Mouse (Mus musculus) hindbrain, postnatal 0 days (tissue): ENCODE data around the gene Hdac4. TPM values are rescaled to one million over a fixed set of nuclear protein-coding genes. Genes with fewer than 3 reads are reported as not detected.

Experiments used
- ATAC-seq: fragments of 200-750 bp; cut with Nextera tagmentation; 2 replicates; pipeline ENCODE4 v1.8.0; 2017; ENCODE audit warnings: mild to moderate bottlenecking, moderate TSS enrichment, moderate library complexity
- DNase-seq: peaks from one replicate; pipeline ENCODE4 v3.0.0-alpha.2; 2015; ENCODE audit warnings: low spot score
- H3K27ac ChIP-seq: fragments of 300-500 bp; sonication (generic); 2 replicates; pipeline ENCODE4 v1.5.1; 2014; ENCODE audit warnings: mild to moderate bottlenecking
- H3K27me3 ChIP-seq: fragments of 300-500 bp; sonication (generic); 2 replicates; pipeline ENCODE4 v1.6.1; 2014; ENCODE audit warnings: low read length, mixed read lengths; ENCODE audit not compliant: insufficient read depth
- H3K36me3 ChIP-seq: fragments of 300-500 bp; sonication (generic); 2 replicates; pipeline ENCODE4 v1.6.1; 2014; ENCODE audit warnings: low read length, mixed read lengths; ENCODE audit not compliant: insufficient read depth
- H3K4me1 ChIP-seq: fragments of 300-500 bp; sonication (generic); 2 replicates; pipeline ENCODE4 v1.6.1; 2014; ENCODE audit warnings: antibody characterized with exemption, low read length, mixed read lengths; ENCODE audit not compliant: insufficient read depth
- H3K4me2 ChIP-seq: fragments of 300-500 bp; sonication (generic); 2 replicates; pipeline ENCODE4 v1.6.1; 2014; ENCODE audit warnings: low read depth, mild to moderate bottlenecking, low read length, moderate library complexity, mixed read lengths
- H3K4me3 ChIP-seq: fragments of 300-500 bp; sonication (generic); 2 replicates; pipeline ENCODE4 v1.5.1; 2014; ENCODE audit warnings: low read length
- H3K9ac ChIP-seq: fragments of 300-500 bp; sonication (generic); replicated peaks from 2 replicates; pipeline ENCODE4 v1.6.1; 2014; ENCODE audit warnings: mild to moderate bottlenecking, low read length, moderate library complexity, mixed read lengths
- H3K9me3 ChIP-seq: fragments of 300-500 bp; sonication (generic); 2 replicates; pipeline ENCODE4 v1.6.1; 2016; ENCODE audit warnings: low read length, mixed read lengths
- CTCF ChIP-seq: IDR thresholded peaks from 2 replicates; pipeline ENCODE4 v1.5.1; 2016; ENCODE audit warnings: antibody characterized with exemption, control low read depth, low read depth
- WGBS: fragments of 180-500 bp; shearing (Covaris S2); extraction: QIAGEN DNeasy Blood & Tissue Kit; methylation state at CpG from one replicate; pipeline ENCODE4 v1.1.7; 2014; 5-methylcytosine and 5-hydroxymethylcytosine counted together
- polyA plus RNA-seq: library from polyadenylated mRNA; unstranded; fragments of >200 nt; fragmentation: Nextera tagmentation; extraction: Ambion mirVana; gene quantifications from 2 replicates; pipeline ENCODE4 v1.2.1, GENCODE M21; 2015
- total RNA-seq: library from RNA; depleted of rRNA; stranded (reverse); fragments of >200 nt; gene quantifications from 2 replicates; pipeline ENCODE4 v1.2.3, GENCODE M21; 2014

Hdac4 gene
- total and polyA plus RNA-seq, 2 experiments from 2014 or later: 20.2 to 67.9 TPM

GRCm38 (mm10) chr1:92004122-92004521 is 191.4 kb downstream of the Hdac4 start:
- Histone ChIP-seq H3K27ac (no peak overlapping the region), H3K9ac (no peak overlapping the region), H3K9me3 (no peaks in the 10 kb centered on the region), H3K4me3 (no peak overlapping the region), H3K4me2 (no peak overlapping the region), H3K27me3 (no peaks in the 10 kb centered on the region), H3K36me3 (no peaks in the 10 kb centered on the region), H3K4me1 (no peaks in the 10 kb centered on the region)
- DNase-seq (no peak), ATAC-seq (no peak)
- 67% methylated on average over 1 of the region's 1 CpGs for WGBS
- TF ChIP-seq CTCF: no peak

- Histone ChIP-seq H3K9me3 (no peaks in the 10 kb centered on the region), H3K4me1 (no peaks in the 10 kb centered on the region), H3K27ac (no peak overlapping the region), H3K4me3 (no peak overlapping the region), H3K9ac (no peak overlapping the region), H3K27me3 (no peaks in the 10 kb centered on the region), H3K4me2 (no peak overlapping the region), H3K36me3 (0 out of 2 replicates have a peak, but pooled peaks cover 8% of the 10 kb centered on the region)
- WGBS: 93% methylated on average over 2 of the region's 2 CpGs
- ATAC-seq (no peak), DNase-seq (no peak)
- TF ChIP-seq CTCF: no peak
Measured at GRCm38 (mm10) chr1:92000226-92000625, 195.3 kb downstream of the Hdac4 start.

DNA sequence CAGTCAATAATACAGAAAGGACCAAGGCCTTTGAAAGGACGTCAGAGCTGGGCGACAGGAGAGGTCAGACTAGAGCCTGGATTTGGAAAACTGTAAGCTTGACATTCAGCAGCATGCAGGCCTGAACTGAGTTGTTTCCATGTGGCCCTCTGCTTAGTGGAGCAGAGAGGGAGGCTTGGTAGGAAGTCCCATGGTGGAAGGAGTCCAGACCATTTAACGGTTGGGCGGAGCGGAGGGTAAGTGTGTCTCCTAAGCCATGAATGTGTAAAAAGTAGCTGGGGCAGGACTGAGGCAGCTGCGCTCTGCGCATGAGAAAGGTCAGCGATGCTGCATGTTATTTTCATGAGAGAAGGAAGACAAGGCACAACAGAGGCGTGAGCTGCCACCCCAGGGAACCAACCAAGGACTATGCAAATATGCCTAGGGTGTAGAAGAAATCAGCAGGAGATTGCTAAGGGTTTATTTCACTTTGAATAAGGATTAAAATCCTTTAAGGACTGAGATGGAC is 201.8 kb downstream of the Hdac4 start:
- Histone ChIP-seq H3K36me3 (peaks cover 39% of the 10 kb centered on the region), H3K9me3 (no peaks in the 10 kb centered on the region), H3K9ac (no peak overlapping the region), H3K4me3 (no peak overlapping the region), H3K27ac (no peak overlapping the region), H3K4me1 (no peaks in the 10 kb centered on the region), H3K4me2 (no peak overlapping the region), H3K27me3 (no peaks in the 10 kb centered on the region)
- no peak for DNase-seq
- ATAC-seq: no peak
- no peak for TF ChIP-seq CTCF
- 49% methylated on average over 9 of the region's 9 CpGs for WGBS

GRCm38 (mm10) chr1:91992652-91993051 is 202.8 kb downstream of the Hdac4 start:
- H3K9ac ChIP-seq: no peak overlapping the region
- no peaks in the 10 kb centered on the region for H3K9me3 ChIP-seq
- no peaks in the 10 kb centered on the region for H3K4me1 ChIP-seq
- ATAC-seq (no peak), DNase-seq (no peak)
- peaks cover 39% of the 10 kb centered on the region for H3K36me3 ChIP-seq
- H3K4me3 ChIP-seq: no peak overlapping the region
- no peak for TF ChIP-seq CTCF
- no peaks in the 10 kb centered on the region for H3K27me3 ChIP-seq
- no peak overlapping the region for H3K27ac ChIP-seq
- no peak overlapping the region for H3K4me2 ChIP-seq
- 85% methylated on average over 3 of the region's 3 CpGs for WGBS

GRCm38 (mm10) chr1:91991597-91991996 is 203.9 kb downstream of the Hdac4 start:
- Histone ChIP-seq H3K9me3 (no peaks in the 10 kb centered on the region), H3K4me3 (no peak overlapping the region), H3K4me2 (no peak overlapping the region), H3K27ac (no peak overlapping the region), H3K4me1 (no peaks in the 10 kb centered on the region), H3K9ac (no peak overlapping the region), H3K36me3 (peaks cover 49% of the 10 kb centered on the region), H3K27me3 (no peaks in the 10 kb centered on the region)
- no peak for DNase-seq
- no peak for TF ChIP-seq CTCF
- no peak for ATAC-seq

GRCm38 (mm10) chr1:91990852-91991251 is 204.6 kb downstream of the Hdac4 start:
- H3K4me2 ChIP-seq: no peak overlapping the region
- peaks cover 48% of the 10 kb centered on the region for H3K36me3 ChIP-seq
- H3K4me3 ChIP-seq: no peak overlapping the region
- no peak overlapping the region for H3K9ac ChIP-seq
- no peaks in the 10 kb centered on the region for H3K4me1 ChIP-seq
- DNase-seq (no peak), ATAC-seq (no peak)
- no peaks in the 10 kb centered on the region for H3K27me3 ChIP-seq
- peak; percentile 40 for TF ChIP-seq CTCF
- no peak overlapping the region for H3K27ac ChIP-seq
- WGBS: 75% methylated on average over 5 of the region's 5 CpGs
- no peaks in the 10 kb centered on the region for H3K9me3 ChIP-seq

DNA sequence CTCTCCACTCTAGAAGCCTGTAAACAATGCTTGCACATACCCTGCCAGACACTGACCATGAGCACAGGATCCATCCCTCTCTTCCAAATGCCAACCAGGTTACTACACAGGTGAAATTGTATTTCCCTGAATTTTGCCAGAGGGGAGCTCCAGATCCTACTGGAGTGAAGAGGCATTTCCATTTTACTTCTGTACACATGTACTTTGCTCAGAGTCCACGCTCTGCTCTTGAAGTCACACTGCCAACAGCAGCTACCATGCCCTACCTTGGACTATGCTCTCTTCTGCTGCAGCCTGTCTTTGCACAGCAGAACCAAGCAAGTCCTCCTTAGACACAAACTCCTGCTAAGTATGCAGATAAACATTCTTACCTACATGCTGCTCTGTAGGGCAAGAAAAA is 206.6 kb downstream of the Hdac4 start:
- Histone ChIP-seq H3K9ac (no peak overlapping the region), H3K27ac (no peak overlapping the region), H3K4me1 (no peaks in the 10 kb centered on the region), H3K9me3 (no peaks in the 10 kb centered on the region), H3K27me3 (no peaks in the 10 kb centered on the region), H3K36me3 (peaks cover 41% of the 10 kb centered on the region), H3K4me2 (no peak overlapping the region), H3K4me3 (no peak overlapping the region)
- TF ChIP-seq CTCF: no peak
- DNase-seq: no peak
- ATAC-seq: no peak
- WGBS: 100% methylated on average over 1 of the region's 1 CpGs
